Mouse (Mus musculus): ENCODE data around the gene B230307C23Rik.
"Not testable (repeated sequence)": the region's sequence is repeated elsewhere in the genome, so short reads cannot be mapped to it uniquely, and the experiment has no call there.

The B230307C23Rik gene

DNA sequence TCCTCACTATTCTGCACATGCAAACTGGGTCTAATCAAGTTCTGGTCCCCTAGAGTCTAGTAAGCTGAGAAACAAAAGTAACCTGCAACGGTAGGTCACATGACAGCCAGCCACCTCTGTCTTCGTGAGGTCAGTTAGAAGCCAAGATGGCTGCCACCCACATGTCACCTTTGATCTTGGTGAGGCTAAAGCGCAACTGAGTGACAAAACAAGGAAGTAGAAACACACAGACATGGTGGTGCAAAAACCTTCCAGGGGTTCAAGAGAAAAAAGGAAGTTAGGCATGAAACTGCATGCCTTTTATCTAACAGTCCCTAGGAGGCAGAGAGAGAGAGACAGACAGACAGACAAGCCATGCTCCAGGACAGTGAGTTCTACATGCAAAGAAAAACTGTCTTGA lies 25.0 kb downstream of the B230307C23Rik start:
- DNase-seq, result no peak

DNA sequence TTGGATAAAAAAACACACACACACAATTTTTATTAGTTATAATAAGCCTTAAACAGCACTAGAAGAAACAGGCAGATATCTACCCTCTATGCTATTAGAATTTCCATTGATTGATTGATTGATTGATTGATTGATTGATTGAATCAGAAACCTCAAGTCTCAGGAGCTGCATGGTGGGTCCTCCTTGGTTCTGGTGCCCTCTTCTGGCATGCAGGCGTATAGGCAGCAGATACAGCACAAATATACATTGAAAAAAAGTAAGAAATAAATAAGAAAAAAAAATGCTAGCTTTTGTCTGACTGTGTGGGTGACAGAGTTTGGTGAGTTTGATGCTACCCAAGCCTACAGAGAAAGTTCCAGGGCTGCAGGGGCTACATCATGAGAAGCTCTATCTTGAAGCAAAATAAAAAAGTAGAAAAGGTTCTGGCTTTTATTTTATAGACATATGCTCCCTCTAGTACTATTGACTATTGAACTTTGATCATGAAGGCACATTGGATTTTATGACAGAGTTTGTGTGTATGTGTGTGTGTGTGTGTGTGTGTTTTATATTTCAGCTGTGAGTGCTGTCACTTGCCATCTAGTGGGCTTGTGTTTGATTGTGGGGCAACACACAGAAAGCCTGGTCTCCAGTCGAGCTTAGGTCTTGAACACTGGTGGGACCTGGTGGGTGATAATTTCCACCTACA lies 25.7 kb downstream of the B230307C23Rik start:
- DNase-seq, result no peak

GRCm38 (mm10) chr16:98026186-98026585 lies 29.1 kb downstream of the B230307C23Rik start:
- not testable (repeated sequence) for DNase-seq

GRCm38 (mm10) chr16:98034971-98035370 lies 37.9 kb downstream of the B230307C23Rik start:
- DNase-seq, result not testable (repeated sequence)

DNA sequence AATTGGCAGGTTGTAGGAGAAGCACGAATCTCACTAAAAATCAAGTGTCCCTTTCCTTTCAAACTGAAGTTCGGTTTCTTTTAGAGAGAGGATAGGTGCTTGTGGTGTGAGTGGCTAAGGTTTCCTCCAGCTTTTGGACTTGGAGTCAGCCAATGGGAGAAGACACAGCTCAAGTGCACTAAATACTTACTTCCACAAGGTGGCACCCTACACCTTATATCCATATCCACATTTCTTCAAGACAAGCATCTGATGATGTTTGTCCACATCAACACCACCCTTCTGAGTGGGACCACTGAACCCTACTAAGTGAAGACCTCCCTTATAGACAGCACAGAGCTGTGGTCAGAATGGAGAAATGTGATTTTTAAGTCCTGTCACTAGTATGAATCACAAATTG lies 44.6 kb downstream of the B230307C23Rik start:
- DNase-seq, result peak in 1 of 2 experiments; percentile 10

DNA sequence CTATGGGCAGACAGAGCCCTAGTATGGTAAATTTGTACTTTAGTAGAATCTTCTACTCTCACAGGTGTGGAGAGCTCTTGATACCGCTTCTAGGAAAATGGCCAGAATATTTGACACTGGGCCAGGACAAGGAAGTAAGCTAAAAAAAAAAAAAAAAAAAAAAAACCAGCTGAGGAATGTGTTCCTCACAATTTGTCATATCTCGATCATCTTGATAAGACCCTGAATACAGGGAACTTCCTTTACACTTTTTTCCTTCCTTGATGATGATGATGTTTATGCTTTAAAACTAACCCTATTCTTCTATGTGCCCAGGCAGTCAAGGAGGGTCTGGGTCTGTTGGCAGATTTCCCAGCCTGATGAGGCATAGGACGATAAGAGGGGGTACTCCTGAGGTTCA lies 82.3 kb downstream of the B230307C23Rik start:
- peak; percentile 10 to 15 for DNase-seq

- not testable (repeated sequence) for DNase-seq
These were observed 84.0 kb downstream of the B230307C23Rik start for GRCm38 (mm10) chr16:98081140-98081539.

All from lung, adult 18-20 months (tissue).